Mouse (Mus musculus) forebrain, embryonic 16.5 days (tissue): ENCODE measurements at regions not wholly inside any gene's neighbourhood (a gene's known extent, or its start where the extent isn't known, plus 50 kb on each side); places are given as distances from the start of the nearest gene placed in this dataset.
A peak's percentile ranks its signal among the peaks of the same experiment; 100 is the strongest.

Experiments used
- ATAC-seq: fragments of 200-750 bp; cut with Nextera tagmentation; 2 replicates; pipeline ENCODE4 v1.8.0; 2017; ENCODE audit warnings: mild to moderate bottlenecking, moderate library complexity
- H3K27ac ChIP-seq: fragments of 300-500 bp; sonication (generic); 2 replicates; pipeline ENCODE4 v1.5.1; 2014; ENCODE audit warnings: low read length, control low read depth
- H3K27me3 ChIP-seq: fragments of 300-500 bp; sonication (generic); replicated peaks from 2 replicates; pipeline ENCODE4 v1.6.1; 2014; ENCODE audit warnings: low read length; ENCODE audit not compliant: control insufficient read depth, insufficient read depth
- H3K36me3 ChIP-seq: fragments of 300-500 bp; sonication (generic); 2 replicates; pipeline ENCODE4 v1.6.1; 2014; ENCODE audit not compliant: control insufficient read depth, insufficient read depth
- H3K4me1 ChIP-seq: fragments of 300-500 bp; sonication (generic); replicated peaks from 2 replicates; pipeline ENCODE4 v1.6.1; 2014; ENCODE audit warnings: low read length; ENCODE audit not compliant: control insufficient read depth, insufficient read depth
- H3K4me2 ChIP-seq: fragments of 300-500 bp; sonication (generic); 2 replicates; pipeline ENCODE4 v1.6.1; 2014; ENCODE audit warnings: mild to moderate bottlenecking, low read length, control low read depth
- H3K4me3 ChIP-seq: fragments of 300-500 bp; sonication (generic); replicated peaks from 2 replicates; pipeline ENCODE4 v1.5.1; 2014; ENCODE audit warnings: mild to moderate bottlenecking, low read length, control low read depth
- H3K9ac ChIP-seq: fragments of 300-500 bp; sonication (generic); replicated peaks from 2 replicates; pipeline ENCODE4 v1.6.1; 2014; ENCODE audit warnings: low read depth, low read length, control low read depth
- H3K9me3 ChIP-seq: fragments of 300-500 bp; sonication (generic); 2 replicates; pipeline ENCODE4 v1.6.1; 2016; ENCODE audit warnings: low read length; ENCODE audit not compliant: control insufficient read depth
- WGBS: fragments of 180-500 bp; shearing (Covaris S2); extraction: QIAGEN DNeasy Blood & Tissue Kit; methylation state at CpG from one replicate; pipeline ENCODE4 v1.1.7; 2014; 5-methylcytosine and 5-hydroxymethylcytosine counted together

GRCm38 (mm10) chr13:54877656-54878055, 71.6 kb upstream of the Unc5a start:
- no peak overlapping the region for H3K9ac ChIP-seq
- no peaks in the 10 kb centered on the region for H3K9me3 ChIP-seq
- no peak for ATAC-seq
- no peak overlapping the region for H3K4me2 ChIP-seq
- 72% methylated on average over 8 of the region's 8 CpGs for WGBS
- H3K27ac ChIP-seq = no peak overlapping the region
- H3K27me3 ChIP-seq = no peaks in the 10 kb centered on the region
- H3K4me3 ChIP-seq = no peak overlapping the region
- H3K4me1 ChIP-seq = peaks cover 28% of the 10 kb centered on the region
- H3K36me3 ChIP-seq = no peaks in the 10 kb centered on the region

- peaks cover 26% of the 10 kb centered on the region for H3K4me1 ChIP-seq
- H3K36me3 ChIP-seq = no peaks in the 10 kb centered on the region
- no peak overlapping the region for H3K9ac ChIP-seq
- no peaks in the 10 kb centered on the region for H3K9me3 ChIP-seq
- no peak overlapping the region for H3K4me3 ChIP-seq
- no peak for ATAC-seq
- H3K27me3 ChIP-seq = no peaks in the 10 kb centered on the region
- H3K4me2 ChIP-seq = no peak overlapping the region
- WGBS = 64% methylated on average over 5 of the region's 5 CpGs
- no peak overlapping the region for H3K27ac ChIP-seq
Observed at GRCm38 (mm10) chr13:54879325-54879724, 69.9 kb upstream of the Unc5a start.

GRCm38 (mm10) chr13:54880204-54880603, 69.0 kb upstream of the Unc5a start:
- Histone ChIP-seq H3K9ac (no peak overlapping the region), H3K27me3 (no peaks in the 10 kb centered on the region), H3K4me2 (no peak overlapping the region), H3K9me3 (no peaks in the 10 kb centered on the region), H3K36me3 (no peaks in the 10 kb centered on the region), H3K4me1 (peaks cover 26% of the 10 kb centered on the region), H3K27ac (peak overlapping the region; percentile 50), H3K4me3 (no peak overlapping the region)
- 14% methylated on average over 2 of the region's 2 CpGs for WGBS
- peak; percentile 82 for ATAC-seq

GRCm38 (mm10) chr13:54882781-54883180, 66.4 kb upstream of the Unc5a start:
- H3K4me1 ChIP-seq = peaks cover 40% of the 10 kb centered on the region
- H3K36me3 ChIP-seq = no peaks in the 10 kb centered on the region
- WGBS = 73% methylated on average over 9 of the region's 9 CpGs
- ATAC-seq = no peak
- no peak overlapping the region for H3K9ac ChIP-seq
- H3K9me3 ChIP-seq = no peaks in the 10 kb centered on the region
- H3K27me3 ChIP-seq = no peaks in the 10 kb centered on the region
- no peak overlapping the region for H3K4me3 ChIP-seq
- H3K4me2 ChIP-seq = no peak overlapping the region
- H3K27ac ChIP-seq = no peak overlapping the region

GRCm38 (mm10) chr13:54883748-54884708, 65.2 kb upstream of the Unc5a start:
- Histone ChIP-seq H3K27me3 (no peaks in the 10 kb centered on the region), H3K9me3 (no peaks in the 10 kb centered on the region), H3K27ac (peak overlapping the region; percentile 68), H3K36me3 (no peaks in the 10 kb centered on the region), H3K4me1 (peaks cover 48% of the 10 kb centered on the region), H3K4me2 (no peak overlapping the region), H3K9ac (0 out of 2 replicates have a peak overlapping the region, but pooled peaks have one; percentile 19), H3K4me3 (no peak overlapping the region)
- 46% methylated on average over 17 of the region's 17 CpGs for WGBS
- ATAC-seq = peak; percentile 34

GRCm38 (mm10) chr13:54884709-54885460, 64.3 kb upstream of the Unc5a start:
- H3K4me2 ChIP-seq = no peak overlapping the region
- peak overlapping the region; percentile 68 for H3K27ac ChIP-seq
- no peaks in the 10 kb centered on the region for H3K9me3 ChIP-seq
- 18% methylated on average over 14 of the region's 14 CpGs for WGBS
- peaks cover 42% of the 10 kb centered on the region for H3K4me1 ChIP-seq
- H3K9ac ChIP-seq = 0 out of 2 replicates have a peak overlapping the region, but pooled peaks have one; percentile 10
- no peaks in the 10 kb centered on the region for H3K27me3 ChIP-seq
- peak; percentile 62 for ATAC-seq
- no peaks in the 10 kb centered on the region for H3K36me3 ChIP-seq
- H3K4me3 ChIP-seq = no peak overlapping the region

GRCm38 (mm10) chr13:54887366-54887921, 61.8 kb upstream of the Unc5a start:
- 7% methylated on average over 18 of the region's 18 CpGs for WGBS
- Histone ChIP-seq H3K4me1 (peaks cover 37% of the 10 kb centered on the region), H3K27ac (peak overlapping the region; percentile 21), H3K9ac (peak overlapping the region; percentile 55), H3K4me2 (peak overlapping the region; percentile 49), H3K9me3 (no peaks in the 10 kb centered on the region), H3K27me3 (no peaks in the 10 kb centered on the region), H3K36me3 (no peaks in the 10 kb centered on the region), H3K4me3 (peak overlapping the region; percentile 19)
- peak; percentile 66 for ATAC-seq

- H3K36me3 ChIP-seq = no peaks in the 10 kb centered on the region
- H3K27me3 ChIP-seq = no peaks in the 10 kb centered on the region
- ATAC-seq = no peak
- peak overlapping the region; percentile 15; the same call in 1 of the 2 replicates for H3K27ac ChIP-seq
- H3K9ac ChIP-seq = peak overlapping the region; percentile 55
- 48% methylated on average over 5 of the region's 5 CpGs for WGBS
- H3K4me1 ChIP-seq = peaks cover 40% of the 10 kb centered on the region
- peak overlapping the region; percentile 49 for H3K4me2 ChIP-seq
- H3K9me3 ChIP-seq = no peaks in the 10 kb centered on the region
- H3K4me3 ChIP-seq = peak overlapping the region; percentile 19
Observed at GRCm38 (mm10) chr13:54888021-54888420, 61.2 kb upstream of the Unc5a start.
